Mouse (Mus musculus) megakaryocyte, embryonic 14.5 days (primary cell): ENCODE results near the gene Cadps2.

Experiments
- FLI1 ChIP-seq: IDR thresholded peaks from 2 replicates; pipeline ENCODE4 v1.6.1; 2012; ENCODE audit warnings: low read length, inconsistent platforms, mixed read lengths
- GATA1 ChIP-seq: IDR thresholded peaks from 3 replicates; pipeline ENCODE4 v1.6.1; 2012; ENCODE audit warnings: mixed read lengths, low read length, inconsistent platforms, borderline replicate concordance

DNA sequence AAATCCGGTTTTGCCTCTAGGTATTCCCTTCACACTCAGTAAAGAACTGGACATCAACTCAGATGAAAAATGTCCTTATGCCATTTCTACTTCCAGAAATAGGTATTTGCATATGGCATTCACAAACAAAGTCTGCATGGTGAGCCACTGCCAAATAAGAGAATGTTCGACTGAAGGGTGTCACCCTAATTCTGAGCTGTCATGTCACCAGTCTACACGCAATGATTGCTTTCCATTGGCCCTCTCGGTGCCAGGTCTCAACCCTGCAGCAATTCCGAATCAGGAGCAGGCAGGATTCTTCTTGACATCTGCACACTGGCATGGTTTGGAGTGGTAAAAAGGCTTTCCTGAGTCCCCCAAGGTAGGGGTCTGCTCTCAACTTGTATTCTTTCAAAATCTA lies 316.7 kb downstream of the Cadps2 start:
- TF ChIP-seq GATA1 (no peak), FLI1 (no peak)
